Mouse (Mus musculus): ENCODE measurements around the gene Rpp25l.

DNA sequence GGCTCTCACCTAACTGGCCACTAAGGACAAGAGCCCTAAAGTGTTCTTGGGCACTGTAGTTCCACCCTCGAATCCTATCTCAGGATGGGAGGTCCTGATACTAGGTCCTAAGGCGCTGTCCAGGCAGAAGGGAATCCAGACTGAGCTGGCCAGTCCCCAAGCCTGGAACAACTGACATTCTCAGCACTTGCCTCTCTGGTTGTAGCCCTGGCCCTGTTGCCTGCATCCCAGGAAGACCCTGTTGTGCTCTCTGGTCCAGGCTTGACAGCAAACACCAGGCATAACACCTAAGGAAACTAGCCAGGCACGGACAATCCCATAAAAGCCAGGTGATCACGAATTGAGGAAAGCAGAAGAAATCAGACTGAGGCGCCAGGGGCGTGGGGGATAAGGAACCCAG lies 30.5 kb downstream of the Rpp25l start:
- TF ChIP-seq CTCF (IDR thresholded peaks at IDR 0.05), result no peak
- TF ChIP-seq POLR2A (IDR thresholded peaks at IDR 0.05; ENCODE audit: insufficient read depth, low read depth, low read length), result no peak
- no peak for TF ChIP-seq EP300 (IDR thresholded peaks at IDR 0.05; ENCODE audit: insufficient read depth, low read depth, low read length)
